Mouse (Mus musculus) layer of hippocampus, postnatal 10 days (tissue): Measurements from ENCODE around the gene Ear14. TPM values are rescaled to one million over a fixed set of nuclear protein-coding genes. Genes with fewer than 3 reads are reported as not detected.
"Not testable (repeated sequence)": the region's sequence is repeated elsewhere in the genome, so short reads cannot be mapped to it uniquely, and the experiment has no call there.

Source experiments
- DNase-seq, 2 experiments: peaks; one replicate each; pipeline ENCODE4 v3.0.0; 2021; ENCODE audit warnings: low spot score in 2 of 2
- total RNA-seq, 2 experiments: library from RNA; stranded (reverse); gene quantifications; 2 replicates each; pipeline ENCODE4 v1.2.3; 2021

Gene Ear14
- total RNA-seq, 2 experiments from 2014 or later: not detected

DNA sequence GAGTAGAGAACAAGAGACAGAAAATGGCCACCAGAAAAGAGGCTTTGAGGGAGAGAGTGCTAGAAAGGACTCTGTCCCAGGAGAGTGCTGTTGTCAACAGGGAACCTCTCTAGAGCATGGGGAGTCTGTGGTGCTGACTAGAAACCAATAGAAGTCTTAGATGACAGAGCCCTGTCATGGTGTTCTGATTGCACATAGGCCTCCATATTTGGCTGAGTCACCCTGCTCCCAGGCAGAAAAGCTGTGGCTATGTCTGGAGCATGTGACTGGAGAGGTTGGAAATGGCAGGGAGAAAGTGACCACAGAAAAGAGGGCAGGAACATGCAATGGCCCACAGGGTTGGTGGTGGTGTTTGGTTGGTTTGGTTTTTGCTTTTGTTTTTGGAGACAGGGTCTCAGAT lies 49.0 kb downstream of the Ear14 start:
- not testable (repeated sequence) for DNase-seq

DNA sequence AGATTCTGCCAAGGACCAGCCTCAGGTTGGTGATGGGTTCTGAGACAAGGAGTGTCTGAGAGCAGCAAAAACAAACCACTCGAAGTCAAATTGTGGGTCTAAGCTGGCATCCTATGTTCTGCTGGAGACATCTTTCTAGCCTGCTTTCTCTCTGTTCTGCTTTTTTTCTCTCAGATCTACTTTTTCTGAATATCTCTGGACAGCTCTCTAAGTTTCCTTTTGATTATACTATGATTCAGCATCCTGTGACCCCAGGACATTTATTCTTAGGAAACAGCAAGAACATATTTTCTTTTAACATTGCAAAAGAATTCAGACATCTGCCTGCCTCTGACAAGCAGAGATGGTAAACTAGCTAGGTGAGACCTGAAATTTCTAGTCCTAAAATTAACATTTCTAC lies 50.4 kb downstream of the Ear14 start:
- DNase-seq: no peak

Other genes with a start within 250 kb of the Ear14 start
- gene Pnp2, start 247.4 kb upstream of the Ear14 start, total RNA-seq: 1 to 10 TPM; 1.0 to 1.7 TPM
- under 1 TPM in 1 of 2 experiments, not detected in 1; 0.22 TPM for gene Rnase10, start 195.6 kb upstream of the Ear14 start, total RNA-seq
- gene Rnase9, start 161.5 kb upstream of the Ear14 start, total RNA-seq: not detected
- gene Rnase11, start 153.2 kb upstream of the Ear14 start, total RNA-seq: not detected
- not detected for gene Rnase12, start 145.7 kb upstream of the Ear14 start, total RNA-seq
- not detected for gene Olfr750, start 129.0 kb upstream of the Ear14 start, total RNA-seq
- gene Rnase4, start 112.3 kb upstream of the Ear14 start, total RNA-seq: 10 to 100 TPM; 16.2 to 17.8 TPM
- 1 to 10 TPM; 3.0 to 4.1 TPM for gene Ang, start 112.2 kb upstream of the Ear14 start, total RNA-seq
- not detected for gene Eddm3b, start 89.0 kb upstream of the Ear14 start, total RNA-seq
- under 1 TPM; 0.31 to 0.34 TPM for gene Rnase6, start 79.5 kb upstream of the Ear14 start, total RNA-seq
- 1 to 10 TPM in 1 of 2 experiments, under 1 TPM in 1; 0.91 to 1.2 TPM for gene Rnase1, start 56.6 kb upstream of the Ear14 start, total RNA-seq
- not detected for gene Rnase2b, start 41.1 kb upstream of the Ear14 start, total RNA-seq
- gene Ang2, start 4.2 kb upstream of the Ear14 start, total RNA-seq: not detected
- not detected for gene Rnase2a, start 52.7 kb downstream of the Ear14 start, total RNA-seq
- not detected for gene Gm7247, start 158.4 kb downstream of the Ear14 start, total RNA-seq
- not detected for gene Vmn2r88, start 207.4 kb downstream of the Ear14 start, total RNA-seq
- gene Vmn2r89, start 248.5 kb downstream of the Ear14 start, total RNA-seq: not detected